Mouse (Mus musculus): ENCODE data around the gene Gm44805. TPM values are rescaled to one million over a fixed set of nuclear protein-coding genes. Genes with fewer than 3 reads are reported as not detected.

The Gm44805 gene
- polyA plus RNA-seq, 1 experiment from 2014 or later, result not detected

DNA sequence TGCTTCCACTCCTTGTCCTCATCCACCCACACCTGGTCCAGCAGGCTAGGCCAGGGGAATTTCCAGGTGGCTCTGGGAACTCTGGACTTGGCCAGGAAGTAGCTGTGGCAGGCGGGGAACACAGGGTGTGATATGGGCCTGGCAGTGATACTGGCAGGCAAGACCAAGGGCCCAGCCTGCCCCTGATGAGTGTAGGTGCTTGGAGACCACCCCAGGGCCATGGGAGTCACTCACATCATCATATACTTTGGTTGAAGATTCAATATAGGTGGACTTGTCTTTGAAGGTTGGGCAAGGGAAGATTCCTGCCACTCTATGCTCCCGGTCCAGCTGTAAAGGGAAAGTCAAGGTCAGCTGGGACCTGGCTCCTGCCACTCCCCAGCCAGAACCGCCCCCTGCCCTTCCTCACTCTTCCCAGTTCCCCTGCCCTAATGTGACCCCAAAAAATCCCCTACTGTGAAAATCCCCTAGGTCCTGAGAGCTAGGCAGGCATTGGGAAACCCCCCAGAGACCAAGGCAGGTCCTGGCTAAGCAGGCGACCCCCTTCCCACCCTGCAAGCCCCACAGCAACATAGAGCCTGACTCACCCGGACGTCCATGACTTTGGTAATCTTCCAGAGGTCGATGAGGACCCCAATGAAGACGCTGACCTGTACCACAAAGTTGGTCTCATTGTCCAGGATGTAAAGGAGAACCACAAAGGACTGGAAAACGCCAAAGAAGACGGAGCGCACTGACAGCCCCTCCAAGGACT lies 46.0 kb downstream of the Gm44805 start:
- no peaks in the 10 kb centered on the region for H3K27me3 ChIP-seq
- H3K4me2 ChIP-seq, result no peak overlapping the region
- no peak overlapping the region for H3K27ac ChIP-seq
- H3K9me3 ChIP-seq, result no peaks in the 10 kb centered on the region
- H3K4me3 ChIP-seq, result no peak overlapping the region
- no peaks in the 10 kb centered on the region for H3K4me1 ChIP-seq
- H3K36me3 ChIP-seq, result peaks cover 85% of the 10 kb centered on the region
- no peak for ATAC-seq (ENCODE audit: insufficient number of reproducible peaks, insufficient read depth, low FRiP score, low TSS enrichment, low read depth)
- H3K9ac ChIP-seq, result no peak overlapping the region
- 88% methylated on average over 11 of the region's 11 CpGs for WGBS

- H3K4me1 ChIP-seq, result 0 out of 2 replicates have a peak, but pooled peaks cover 3% of the 10 kb centered on the region
- H3K27ac ChIP-seq, result no peak overlapping the region
- H3K9ac ChIP-seq, result no peak overlapping the region
- H3K4me2 ChIP-seq, result no peak overlapping the region
- no peak for ATAC-seq (ENCODE audit: insufficient number of reproducible peaks, insufficient read depth, low FRiP score, low TSS enrichment, low read depth)
- 92% methylated on average over 2 of the region's 2 CpGs for WGBS
- H3K9me3 ChIP-seq, result no peaks in the 10 kb centered on the region
- no peaks in the 10 kb centered on the region for H3K27me3 ChIP-seq
- no peak overlapping the region for H3K4me3 ChIP-seq
- H3K36me3 ChIP-seq, result peaks cover 79% of the 10 kb centered on the region
These were observed 46.6 kb downstream of the Gm44805 start for GRCm38 (mm10) chr7:19634591-19634990.

- no peak overlapping the region for H3K4me3 ChIP-seq
- no peaks in the 10 kb centered on the region for H3K27me3 ChIP-seq
- WGBS, result 88% methylated on average over 15 of the region's 15 CpGs
- no peak overlapping the region for H3K4me2 ChIP-seq
- H3K9ac ChIP-seq, result 0 out of 2 replicates have a peak overlapping the region, but pooled peaks have one; percentile 16
- no peak for ATAC-seq (ENCODE audit: insufficient number of reproducible peaks, insufficient read depth, low FRiP score, low TSS enrichment, low read depth)
- no peak overlapping the region for H3K27ac ChIP-seq
- peaks cover 71% of the 10 kb centered on the region for H3K36me3 ChIP-seq
- 0 out of 2 replicates have a peak, but pooled peaks cover 4% of the 10 kb centered on the region for H3K4me1 ChIP-seq
- H3K9me3 ChIP-seq, result no peaks in the 10 kb centered on the region
These were observed 47.4 kb downstream of the Gm44805 start for GRCm38 (mm10) chr7:19633855-19634254.

DNA sequence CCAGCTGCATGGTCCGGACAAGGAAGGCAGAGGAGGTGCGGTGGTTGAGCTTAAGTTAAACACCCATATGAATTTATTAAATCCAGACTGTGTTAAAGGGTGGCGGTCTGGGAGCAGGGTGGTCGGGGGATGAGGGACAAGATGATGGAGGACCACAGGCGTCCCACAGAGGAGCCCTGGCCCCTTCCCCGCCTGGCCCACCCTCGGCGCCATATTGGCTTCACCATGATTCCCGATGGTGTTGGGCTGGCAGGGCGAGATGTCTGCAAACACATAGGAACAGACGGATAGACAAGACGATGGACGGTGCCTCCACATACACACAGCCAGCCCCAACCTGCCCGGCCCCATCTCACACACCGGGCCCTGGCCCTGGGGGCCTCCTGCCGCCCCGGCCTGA lies 48.0 kb downstream of the Gm44805 start:
- 87% methylated on average over 17 of the region's 17 CpGs for WGBS
- no peak for ATAC-seq (ENCODE audit: insufficient number of reproducible peaks, insufficient read depth, low FRiP score, low TSS enrichment, low read depth)
- no peak overlapping the region for H3K9ac ChIP-seq
- no peaks in the 10 kb centered on the region for H3K27me3 ChIP-seq
- H3K36me3 ChIP-seq, result peaks cover 65% of the 10 kb centered on the region
- H3K4me2 ChIP-seq, result no peak overlapping the region
- 0 out of 2 replicates have a peak, but pooled peaks cover 4% of the 10 kb centered on the region for H3K4me1 ChIP-seq
- H3K27ac ChIP-seq, result no peak overlapping the region
- H3K4me3 ChIP-seq, result no peak overlapping the region
- no peaks in the 10 kb centered on the region for H3K9me3 ChIP-seq

GRCm38 (mm10) chr7:19632720-19633119 lies 48.5 kb downstream of the Gm44805 start:
- H3K9ac ChIP-seq, result no peak overlapping the region
- H3K27me3 ChIP-seq, result no peaks in the 10 kb centered on the region
- H3K4me3 ChIP-seq, result no peak overlapping the region
- H3K36me3 ChIP-seq, result peaks cover 60% of the 10 kb centered on the region
- H3K4me1 ChIP-seq, result 0 out of 2 replicates have a peak, but pooled peaks cover 4% of the 10 kb centered on the region
- no peaks in the 10 kb centered on the region for H3K9me3 ChIP-seq
- no peak overlapping the region for H3K4me2 ChIP-seq
- no peak overlapping the region for H3K27ac ChIP-seq
- ATAC-seq (ENCODE audit: insufficient number of reproducible peaks, insufficient read depth, low FRiP score, low TSS enrichment, low read depth), result no peak

- Histone ChIP-seq H3K4me3 (no peak overlapping the region), H3K9ac (no peak overlapping the region), H3K27ac (no peak overlapping the region), H3K4me2 (no peak overlapping the region), H3K4me1 (0 out of 2 replicates have a peak, but pooled peaks cover 4% of the 10 kb centered on the region), H3K27me3 (no peaks in the 10 kb centered on the region), H3K9me3 (no peaks in the 10 kb centered on the region), H3K36me3 (peaks cover 56% of the 10 kb centered on the region)
- ATAC-seq (ENCODE audit: insufficient number of reproducible peaks, insufficient read depth, low FRiP score, low TSS enrichment, low read depth), result no peak
These were observed 48.9 kb downstream of the Gm44805 start for GRCm38 (mm10) chr7:19632275-19632674.

- WGBS, result under 1% methylated on average over 41 of the region's 41 CpGs
- Histone ChIP-seq H3K9me3 (no peaks in the 10 kb centered on the region), H3K27me3 (no peaks in the 10 kb centered on the region), H3K4me3 (peak within 1 kb of the TSS; percentile 79), H3K36me3 (peaks cover 26% of the 10 kb centered on the region), H3K9ac (peak within 1 kb of the TSS; percentile 68), H3K4me2 (peak within 1 kb of the TSS; percentile 84), H3K4me1 (0 out of 2 replicates have a peak, but pooled peaks cover 4% of the 10 kb centered on the region), H3K27ac (peak within 1 kb of the TSS; percentile 88)
- peak; percentile 59 for ATAC-seq (ENCODE audit: insufficient number of reproducible peaks, insufficient read depth, low FRiP score, low TSS enrichment, low read depth)
These were observed 51.9 kb downstream of the Gm44805 start, which contains the start of gene Relb for GRCm38 (mm10) chr7:19629361-19629734. Gene Relb (minus strand): TSS chr7:19629438.

DNA sequence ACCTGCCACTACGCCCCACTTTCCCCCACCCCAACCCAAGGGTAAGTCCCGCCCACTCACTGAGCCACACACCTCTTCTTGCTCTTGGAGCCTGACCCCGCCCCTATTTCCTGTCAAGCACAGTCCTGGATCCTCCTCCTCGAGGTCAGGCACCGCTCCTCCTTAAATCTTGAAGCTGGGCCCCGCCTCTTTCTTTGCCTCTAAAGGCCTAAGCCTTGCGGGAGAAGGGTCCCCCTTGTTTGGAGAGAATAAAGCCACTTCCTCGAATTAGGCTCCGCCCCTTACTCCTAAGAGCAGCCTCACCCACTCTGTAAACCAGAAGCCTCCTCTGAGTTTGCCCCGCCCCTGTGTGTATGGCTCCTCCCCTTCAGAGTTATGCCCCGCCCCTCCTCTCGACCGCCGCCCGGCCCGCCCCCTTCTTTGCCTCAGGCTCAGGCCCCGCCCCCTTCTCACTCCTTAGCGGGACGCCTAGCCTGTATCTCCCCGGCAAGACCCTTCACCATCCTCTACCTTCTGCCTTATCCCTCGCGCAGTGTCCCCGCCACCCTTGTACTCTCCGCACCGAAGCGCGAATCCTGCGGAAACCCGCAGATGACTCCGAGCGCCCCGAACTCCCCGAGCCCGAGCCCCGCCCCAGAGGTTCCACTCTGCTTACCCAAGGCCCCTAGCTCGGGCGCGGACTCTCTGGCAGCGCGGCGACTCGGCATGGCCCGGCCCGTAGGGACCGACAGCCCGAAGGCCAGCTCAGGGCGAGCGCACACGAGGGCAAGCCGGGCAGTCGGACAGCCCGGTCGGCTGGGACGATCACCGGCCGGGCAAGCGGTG lies 52.5 kb downstream of the Gm44805 start:
- H3K27me3 ChIP-seq, result no peaks in the 10 kb centered on the region
- H3K9ac ChIP-seq, result peak overlapping the region; percentile 68
- H3K4me2 ChIP-seq, result peak overlapping the region; percentile 84
- peaks cover 20% of the 10 kb centered on the region for H3K36me3 ChIP-seq
- 0 out of 2 replicates have a peak, but pooled peaks cover 4% of the 10 kb centered on the region for H3K4me1 ChIP-seq
- no peaks in the 10 kb centered on the region for H3K9me3 ChIP-seq
- H3K27ac ChIP-seq, result peak overlapping the region; percentile 88
- WGBS, result 1% methylated on average over 57 of the region's 57 CpGs
- ATAC-seq (ENCODE audit: insufficient number of reproducible peaks, insufficient read depth, low FRiP score, low TSS enrichment, low read depth), result peak; percentile 87
- H3K4me3 ChIP-seq, result peak overlapping the region; percentile 79

DNA sequence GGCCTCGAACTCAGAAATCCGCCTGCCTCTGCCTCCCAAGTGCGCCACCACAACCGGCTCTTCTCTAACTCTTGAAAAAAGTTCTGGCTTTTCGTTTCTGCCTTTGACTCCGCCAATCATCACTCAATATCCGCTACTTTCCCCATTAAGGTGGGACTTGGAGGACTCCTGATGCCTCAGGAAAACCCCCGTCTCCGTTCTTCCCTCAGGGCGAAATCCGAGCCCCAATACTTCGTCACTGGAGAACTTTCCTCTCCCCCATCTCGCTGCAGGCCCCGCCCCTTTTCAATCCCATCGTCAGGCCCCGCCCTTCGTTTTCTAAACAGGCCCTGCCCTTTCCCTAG lies 53.1 kb downstream of the Gm44805 start:
- H3K27ac ChIP-seq, result peak overlapping the region; percentile 88

DNA sequence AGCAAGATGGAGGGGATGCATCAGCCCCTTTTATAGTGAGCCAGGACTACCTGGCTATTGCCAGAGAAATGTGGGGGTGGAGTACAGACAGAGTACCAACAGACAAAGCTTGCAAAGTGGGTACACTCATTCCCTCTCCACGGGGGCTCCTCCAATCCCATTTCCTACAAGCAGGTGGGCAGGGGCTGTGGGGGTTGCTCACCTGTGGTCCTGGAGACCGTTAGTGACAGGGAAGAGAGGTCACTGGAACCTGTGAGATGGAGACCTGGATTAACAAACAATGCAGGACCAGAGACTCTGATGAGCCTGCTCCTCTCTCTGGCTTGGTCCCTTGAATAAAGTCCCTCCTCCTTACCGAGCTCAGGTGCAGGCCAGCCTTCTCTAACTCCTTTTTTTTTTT lies 53.5 kb downstream of the Gm44805 start:
- no peak for ATAC-seq (ENCODE audit: insufficient number of reproducible peaks, insufficient read depth, low FRiP score, low TSS enrichment, low read depth)
- no peaks in the 10 kb centered on the region for H3K27me3 ChIP-seq
- H3K9me3 ChIP-seq, result no peaks in the 10 kb centered on the region
- 67% methylated on average over 3 of the region's 3 CpGs for WGBS
- no peak overlapping the region for H3K27ac ChIP-seq
- peak overlapping the region; percentile 79 for H3K4me3 ChIP-seq
- 0 out of 2 replicates have a peak, but pooled peaks cover 4% of the 10 kb centered on the region for H3K4me1 ChIP-seq
- H3K4me2 ChIP-seq, result peak overlapping the region; percentile 84
- peaks cover 10% of the 10 kb centered on the region for H3K36me3 ChIP-seq
- H3K9ac ChIP-seq, result no peak overlapping the region

More for the DNA sequence above, 53.1 kb downstream of the Gm44805 start:
- Histone ChIP-seq H3K4me2 (peak overlapping the region; percentile 84), H3K4me1 (0 out of 2 replicates have a peak, but pooled peaks cover 4% of the 10 kb centered on the region), H3K9ac (no peak overlapping the region), H3K27me3 (no peaks in the 10 kb centered on the region), H3K36me3 (peaks cover 15% of the 10 kb centered on the region), H3K4me3 (peak overlapping the region; percentile 79), H3K9me3 (no peaks in the 10 kb centered on the region)
- ATAC-seq (ENCODE audit: insufficient number of reproducible peaks, insufficient read depth, low FRiP score, low TSS enrichment, low read depth), result peak; percentile 4; the same call in 1 of the 2 replicates
- 15% methylated on average over 17 of the region's 17 CpGs for WGBS

DNA sequence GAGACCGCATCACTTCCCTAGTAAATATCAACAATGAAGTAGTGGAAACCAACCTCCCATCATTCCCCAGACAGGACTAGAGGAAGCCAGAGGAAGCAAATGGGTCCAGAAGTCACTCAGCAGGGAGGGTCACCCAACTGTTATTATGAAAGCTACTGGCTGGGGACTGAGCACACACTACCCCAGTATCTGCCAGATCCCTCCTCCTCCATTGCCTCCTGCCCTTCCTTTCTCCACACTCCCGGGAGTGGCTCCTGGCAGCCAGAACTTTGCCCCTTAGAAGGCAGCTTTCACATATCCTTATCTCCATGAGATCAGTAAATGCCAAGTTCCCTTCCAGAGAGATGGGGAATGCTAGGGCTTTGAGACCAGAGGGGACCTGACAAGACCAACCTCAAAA lies 57.8 kb downstream of the Gm44805 start:
- peaks cover 12% of the 10 kb centered on the region for H3K27me3 ChIP-seq
- H3K9ac ChIP-seq, result no peak overlapping the region
- no peaks in the 10 kb centered on the region for H3K9me3 ChIP-seq
- 73% methylated on average over 2 of the region's 2 CpGs for WGBS
- H3K27ac ChIP-seq, result no peak overlapping the region
- H3K4me2 ChIP-seq, result no peak overlapping the region
- H3K4me1 ChIP-seq, result peaks cover 7% of the 10 kb centered on the region; the same call in 1 of the 2 replicates
- no peak for ATAC-seq (ENCODE audit: insufficient number of reproducible peaks, insufficient read depth, low FRiP score, low TSS enrichment, low read depth)
- H3K4me3 ChIP-seq, result no peak overlapping the region
- no peaks in the 10 kb centered on the region for H3K36me3 ChIP-seq
